Mouse (Mus musculus) neural tube, embryonic 11.5 days (tissue): Measurements from ENCODE around the gene Mtcl1. TPM values are rescaled to one million over a fixed set of nuclear protein-coding genes. Genes with fewer than 3 reads are reported as not detected.

Experiments used
- ATAC-seq: fragments of 200-750 bp; cut with Nextera tagmentation; 2 replicates; pipeline ENCODE4 v1.8.0; 2017; ENCODE audit warnings: moderate number of reproducible peaks, mild to moderate bottlenecking, moderate TSS enrichment, moderate library complexity; ENCODE audit not compliant: insufficient read depth, low FRiP score, low TSS enrichment
- DNase-seq: peaks from one replicate; pipeline ENCODE4 v3.0.0-alpha.2; 2015; ENCODE audit warnings: low spot score
- H3K27ac ChIP-seq: fragments of 300-500 bp; sonication (generic); 2 replicates; pipeline ENCODE4 v1.5.1; 2014; ENCODE audit warnings: low read depth, mild to moderate bottlenecking, low read length
- H3K27me3 ChIP-seq: fragments of 300-500 bp; sonication (generic); 2 replicates; pipeline ENCODE4 v1.6.1; 2014; ENCODE audit warnings: mild to moderate bottlenecking, low read length, mixed read lengths; ENCODE audit not compliant: control insufficient read depth, insufficient read depth
- H3K36me3 ChIP-seq: fragments of 300-500 bp; sonication (generic); 2 replicates; pipeline ENCODE4 v1.6.1; 2014; ENCODE audit warnings: mild to moderate bottlenecking, low read length, moderate library complexity, mixed read lengths; ENCODE audit not compliant: control insufficient read depth, insufficient read depth
- H3K4me1 ChIP-seq: fragments of 300-500 bp; sonication (generic); 2 replicates; pipeline ENCODE4 v1.6.1; 2014; ENCODE audit warnings: low read length, mixed read lengths; ENCODE audit not compliant: control insufficient read depth, insufficient read depth
- H3K4me2 ChIP-seq: fragments of 300-500 bp; sonication (generic); 2 replicates; pipeline ENCODE4 v1.6.1; 2014; ENCODE audit warnings: low read depth, mild to moderate bottlenecking, moderate library complexity
- H3K4me3 ChIP-seq: fragments of 300-500 bp; sonication (generic); 2 replicates; pipeline ENCODE4 v1.5.1; 2014; ENCODE audit warnings: low read depth, low read length
- H3K9ac ChIP-seq: fragments of 300-500 bp; sonication (generic); 2 replicates; pipeline ENCODE4 v1.6.1; 2014; ENCODE audit warnings: mild to moderate bottlenecking, low read length
- H3K9me3 ChIP-seq: fragments of 300-500 bp; sonication (generic); 2 replicates; pipeline ENCODE4 v1.6.1; 2016; ENCODE audit warnings: low read length; ENCODE audit not compliant: control insufficient read depth
- WGBS: fragments of 180-500 bp; shearing (Covaris S2); extraction: QIAGEN DNeasy Blood & Tissue Kit; methylation state at CpG from one replicate; pipeline ENCODE4 v1.1.7; 2014; 5-methylcytosine and 5-hydroxymethylcytosine counted together
- polyA plus RNA-seq: library from polyadenylated mRNA; unstranded; fragments of >200 nt; fragmentation: Nextera tagmentation; extraction: Ambion mirVana; gene quantifications from 2 replicates; pipeline ENCODE4 v1.2.1, GENCODE M21; 2014

Mtcl1 gene
- polyA plus RNA-seq, 1 experiment from 2014 or later: 26.8 TPM

DNA sequence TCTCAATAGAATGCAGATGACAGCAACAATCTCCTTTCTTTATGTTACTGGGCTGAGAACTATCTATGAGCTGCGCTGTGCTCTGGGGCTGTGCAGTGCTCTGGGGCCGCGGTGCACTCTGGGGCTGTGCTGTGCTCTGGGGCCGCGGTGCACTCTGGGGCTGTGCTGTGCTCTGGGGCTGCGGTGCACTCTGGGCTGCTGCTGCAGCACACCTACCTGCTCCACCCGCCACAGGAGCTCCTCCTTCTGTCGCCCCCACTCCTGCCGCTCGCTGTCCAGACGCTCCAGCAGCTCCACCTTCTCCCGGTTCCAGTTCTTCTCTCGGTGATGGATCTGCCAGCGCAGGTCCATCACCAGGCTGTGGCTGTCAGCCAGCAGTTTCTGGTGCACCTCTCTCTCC is 95.6 kb downstream of the Mtcl1 start:
- Histone ChIP-seq H3K36me3 (peaks cover 2% of the 10 kb centered on the region; the same call in 1 of the 2 replicates), H3K27ac (no peak overlapping the region)
- 96% methylated on average over 14 of the region's 14 CpGs for WGBS

DNA sequence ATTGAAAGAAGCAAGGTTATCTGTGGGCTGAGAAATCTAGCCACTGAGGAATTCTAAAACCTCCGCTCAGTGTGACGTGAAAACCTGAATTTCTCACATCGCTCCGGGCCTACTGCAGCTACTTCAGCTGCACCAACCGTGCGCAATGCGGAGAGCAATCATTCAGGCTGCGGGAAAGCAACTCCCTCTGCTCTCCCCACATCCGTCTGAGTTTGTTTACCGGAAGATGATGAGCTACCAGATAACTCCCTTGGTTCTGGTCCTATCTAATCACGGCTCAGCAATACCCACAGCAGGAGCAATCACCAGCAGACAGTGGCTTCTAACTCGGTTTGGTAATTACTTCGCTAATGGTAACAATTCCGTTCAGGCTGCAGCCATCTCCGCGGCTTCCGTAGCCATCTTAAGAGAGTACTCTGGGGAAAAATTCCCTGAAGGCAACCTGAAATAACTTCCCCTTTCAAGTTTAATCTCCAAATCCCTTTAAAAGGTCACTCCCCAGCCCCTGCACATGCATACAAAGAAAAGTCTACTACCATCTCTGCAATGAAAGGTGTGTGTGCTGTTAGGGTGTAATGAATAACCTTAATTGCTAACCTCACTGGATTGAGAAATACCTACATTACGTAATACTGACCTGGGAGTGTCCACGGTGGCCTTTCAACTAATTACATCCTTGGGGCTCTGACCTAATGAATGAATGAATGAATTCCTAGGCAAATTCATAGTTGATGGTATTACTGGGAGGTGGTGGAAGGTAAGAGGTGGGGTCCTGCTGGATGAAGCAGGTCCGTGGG is 96.5 kb downstream of the Mtcl1 start:
- Histone ChIP-seq H3K9ac (no peak overlapping the region), H3K4me1 (no peaks in the 10 kb centered on the region), H3K36me3 (peaks cover 2% of the 10 kb centered on the region; the same call in 1 of the 2 replicates), H3K4me3 (no peak overlapping the region), H3K9me3 (no peaks in the 10 kb centered on the region), H3K4me2 (no peak overlapping the region), H3K27ac (no peak overlapping the region), H3K27me3 (no peaks in the 10 kb centered on the region)
- ATAC-seq: no peak
- no peak for DNase-seq
- 80% methylated on average over 20 of the region's 20 CpGs for WGBS

More for the DNA sequence above, 95.6 kb downstream of the Mtcl1 start:
- Histone ChIP-seq H3K9ac (no peak overlapping the region), H3K4me3 (no peak overlapping the region), H3K27me3 (no peaks in the 10 kb centered on the region), H3K4me1 (no peaks in the 10 kb centered on the region), H3K9me3 (no peaks in the 10 kb centered on the region), H3K4me2 (no peak overlapping the region)
- ATAC-seq (no peak), DNase-seq (no peak)

DNA sequence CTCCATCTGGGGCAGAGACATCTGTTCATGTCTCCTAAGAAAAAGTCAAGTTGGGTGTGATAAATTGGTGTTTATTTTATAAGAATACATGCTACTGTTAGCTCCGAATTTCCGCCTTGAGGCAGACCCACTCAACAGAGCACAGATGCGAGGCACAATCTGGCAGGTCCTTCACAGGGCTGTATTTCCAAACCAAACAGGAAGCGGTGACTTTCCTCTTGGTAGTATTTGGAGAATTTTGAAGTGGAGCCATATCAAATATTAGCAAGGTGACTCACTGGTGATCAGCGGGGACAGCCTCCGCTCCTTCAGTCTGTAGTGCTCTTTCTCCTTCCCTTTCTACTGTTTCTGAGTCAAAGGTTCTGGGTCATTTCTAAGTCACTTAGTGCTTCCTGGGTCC is 97.3 kb downstream of the Mtcl1 start:
- DNase-seq (no peak), ATAC-seq (no peak)
- H3K27me3 ChIP-seq: no peaks in the 10 kb centered on the region
- H3K4me1 ChIP-seq: no peaks in the 10 kb centered on the region
- H3K4me2 ChIP-seq: no peak overlapping the region
- H3K36me3 ChIP-seq: peaks cover 2% of the 10 kb centered on the region; the same call in 1 of the 2 replicates
- 89% methylated on average over 6 of the region's 6 CpGs for WGBS
- no peaks in the 10 kb centered on the region for H3K9me3 ChIP-seq
- no peak overlapping the region for H3K9ac ChIP-seq
- H3K4me3 ChIP-seq: no peak overlapping the region
- H3K27ac ChIP-seq: no peak overlapping the region

GRCm38 (mm10) chr17:66350689-66351088 is 98.9 kb downstream of the Mtcl1 start:
- H3K4me2 ChIP-seq: no peak overlapping the region
- ATAC-seq: no peak
- no peak overlapping the region for H3K9ac ChIP-seq
- no peak overlapping the region for H3K27ac ChIP-seq
- no peaks in the 10 kb centered on the region for H3K27me3 ChIP-seq
- no peak for DNase-seq
- peaks cover 2% of the 10 kb centered on the region; the same call in 1 of the 2 replicates for H3K36me3 ChIP-seq
- H3K4me3 ChIP-seq: no peak overlapping the region
- no peaks in the 10 kb centered on the region for H3K4me1 ChIP-seq
- no peaks in the 10 kb centered on the region for H3K9me3 ChIP-seq
- 83% methylated on average over 11 of the region's 11 CpGs for WGBS

- H3K4me1 ChIP-seq: no peaks in the 10 kb centered on the region
- H3K4me3 ChIP-seq: no peak overlapping the region
- peaks cover 2% of the 10 kb centered on the region; the same call in 1 of the 2 replicates for H3K36me3 ChIP-seq
- no peak overlapping the region for H3K27ac ChIP-seq
- WGBS: 82% methylated on average over 15 of the region's 15 CpGs
- no peak overlapping the region for H3K9ac ChIP-seq
- H3K27me3 ChIP-seq: no peaks in the 10 kb centered on the region
- DNase-seq (no peak), ATAC-seq (no peak)
- H3K9me3 ChIP-seq: no peaks in the 10 kb centered on the region
- H3K4me2 ChIP-seq: no peak overlapping the region
Observed at GRCm38 (mm10) chr17:66350127-66350526, 99.4 kb downstream of the Mtcl1 start.

DNA sequence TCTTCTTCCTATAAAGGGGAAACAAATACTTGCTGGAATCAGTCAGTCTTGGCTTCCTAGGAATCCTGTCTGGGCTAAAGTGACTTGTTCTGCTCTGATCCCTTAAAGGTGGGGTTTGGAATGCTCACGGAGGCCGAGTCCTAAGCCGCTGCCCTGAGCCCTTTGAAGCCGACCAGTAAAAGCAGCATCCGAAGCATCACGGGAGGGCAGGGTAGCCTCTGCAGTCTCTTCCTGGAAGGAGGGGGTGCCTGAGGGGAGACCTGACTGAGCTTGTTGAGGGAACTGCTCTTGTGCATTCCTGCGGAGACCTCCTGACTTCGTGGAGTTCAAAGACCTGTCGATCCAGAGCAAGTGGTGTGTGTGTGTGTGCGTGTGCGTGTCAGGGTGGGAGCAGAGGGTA is 103.2 kb downstream of the Mtcl1 start:
- no peak overlapping the region for H3K9ac ChIP-seq
- H3K4me2 ChIP-seq: no peak overlapping the region
- H3K36me3 ChIP-seq: peaks cover 8% of the 10 kb centered on the region
- no peak overlapping the region for H3K4me3 ChIP-seq
- H3K27me3 ChIP-seq: no peaks in the 10 kb centered on the region
- DNase-seq (no peak), ATAC-seq (no peak)
- H3K9me3 ChIP-seq: no peaks in the 10 kb centered on the region
- 83% methylated on average over 11 of the region's 11 CpGs for WGBS
- H3K27ac ChIP-seq: no peak overlapping the region
- no peaks in the 10 kb centered on the region for H3K4me1 ChIP-seq

- no peaks in the 10 kb centered on the region for H3K27me3 ChIP-seq
- H3K4me1 ChIP-seq: no peaks in the 10 kb centered on the region
- no peak overlapping the region for H3K4me3 ChIP-seq
- no peak overlapping the region for H3K4me2 ChIP-seq
- ATAC-seq (no peak), DNase-seq (no peak)
- no peak overlapping the region for H3K27ac ChIP-seq
- 93% methylated on average over 15 of the region's 15 CpGs for WGBS
- peaks cover 8% of the 10 kb centered on the region for H3K36me3 ChIP-seq
- no peaks in the 10 kb centered on the region for H3K9me3 ChIP-seq
- H3K9ac ChIP-seq: no peak overlapping the region
Observed at GRCm38 (mm10) chr17:66345680-66346079, 103.9 kb downstream of the Mtcl1 start.

GRCm38 (mm10) chr17:66342932-66343331 is 106.6 kb downstream of the Mtcl1 start:
- DNase-seq (no peak), ATAC-seq (no peak)
- Histone ChIP-seq H3K4me3 (no peak overlapping the region), H3K9ac (no peak overlapping the region), H3K4me2 (no peak overlapping the region), H3K9me3 (no peaks in the 10 kb centered on the region), H3K27ac (no peak overlapping the region), H3K36me3 (peaks cover 8% of the 10 kb centered on the region), H3K4me1 (no peaks in the 10 kb centered on the region), H3K27me3 (no peaks in the 10 kb centered on the region)
- 96% methylated on average over 18 of the region's 18 CpGs for WGBS

DNA sequence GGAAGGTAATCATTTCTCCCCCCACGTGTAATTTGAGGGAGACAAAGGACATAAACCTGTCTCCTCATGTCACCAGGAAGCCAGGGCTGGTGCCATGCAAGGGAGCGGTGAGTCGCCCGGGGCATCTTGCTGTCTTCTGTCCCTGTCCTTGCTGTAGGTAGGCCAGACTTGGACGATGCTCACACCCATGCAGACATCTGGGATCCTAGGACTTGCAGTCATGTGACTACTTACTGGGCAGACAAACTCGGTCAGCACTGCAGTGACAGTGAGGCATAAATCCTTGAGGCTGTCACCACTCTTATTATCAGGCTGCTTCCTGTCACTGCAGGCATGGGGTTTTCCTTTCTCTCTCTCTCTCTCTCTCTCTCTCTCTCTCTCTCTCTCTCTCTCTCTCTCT is 107.9 kb downstream of the Mtcl1 start:
- Histone ChIP-seq H3K4me3 (no peak overlapping the region), H3K27ac (no peak overlapping the region), H3K4me1 (no peaks in the 10 kb centered on the region), H3K36me3 (peaks cover 8% of the 10 kb centered on the region), H3K27me3 (no peaks in the 10 kb centered on the region), H3K9me3 (no peaks in the 10 kb centered on the region), H3K4me2 (no peak overlapping the region), H3K9ac (no peak overlapping the region)
- ATAC-seq (no peak), DNase-seq (no peak)
- 76% methylated on average over 6 of the region's 6 CpGs for WGBS
